Mouse (Mus musculus): Measurements from ENCODE around the gene Mcf2. TPM values are rescaled to one million over a fixed set of nuclear protein-coding genes. Genes with fewer than 3 reads are reported as not detected.
A peak's percentile ranks its signal among the peaks of the same experiment; 100 is the strongest.

Gene Mcf2
- total RNA-seq (2012; rRNA removed): 16.3 and 24.5 TPM in 2 replicates

- H3K36me3 ChIP-seq (ENCODE audit: control insufficient read depth, insufficient read depth, low read length, poor library complexity, severe bottlenecking): no peaks in the 10 kb centered on the region
- no peak for DNase-seq (ENCODE audit: low read depth, low spot score)
- H3K4me3 ChIP-seq (ENCODE audit: insufficient read depth in 1 of 2, low read depth in 1 of 2, low read length in 2 of 2, poor library complexity in 1 of 2, severe bottlenecking in 1 of 2): peak within 1 kb of the TSS; percentile 78 to 83
- in situ Hi-C loops (cut with MboI; ENCODE audit: low sequenced_read_pairs in 2 of 2, unreplicated experiment in 2 of 2): no loop called here
- peak within 1 kb of the TSS; percentile 65 for H3K27ac ChIP-seq (ENCODE audit: insufficient read depth, low read depth, low read length, poor library complexity, severe bottlenecking)
- peak within 1 kb of the TSS; percentile 61 for H3K9ac ChIP-seq (ENCODE audit: insufficient read depth, low read depth, low read length, poor library complexity, severe bottlenecking)
- H3K9me3 ChIP-seq (ENCODE audit: control insufficient read depth, insufficient read depth, low read depth, low read length): no peaks in the 10 kb centered on the region
- TF ChIP-seq ZNF384 (IDR thresholded peaks at IDR 0.05; ENCODE audit: low read depth, low read length) (no peak), MAFK (IDR thresholded peaks at IDR 0.05; ENCODE audit: insufficient read depth, low read depth, low read length) (no peak)
- H3K4me1 ChIP-seq (ENCODE audit: control insufficient read depth in 2 of 2, insufficient read depth in 2 of 2, low read length in 2 of 2, poor library complexity in 1 of 2): 0 out of 4 replicates have a peak, but pooled peaks cover 0 to 2% of the 10 kb centered on the region in 2 experiments
These were observed at the start of gene Mcf2 for GRCm38 (mm10) chrX:60178744-60179458. TSS of gene Mcf2 (minus strand) at chrX:60179089.

DNA sequence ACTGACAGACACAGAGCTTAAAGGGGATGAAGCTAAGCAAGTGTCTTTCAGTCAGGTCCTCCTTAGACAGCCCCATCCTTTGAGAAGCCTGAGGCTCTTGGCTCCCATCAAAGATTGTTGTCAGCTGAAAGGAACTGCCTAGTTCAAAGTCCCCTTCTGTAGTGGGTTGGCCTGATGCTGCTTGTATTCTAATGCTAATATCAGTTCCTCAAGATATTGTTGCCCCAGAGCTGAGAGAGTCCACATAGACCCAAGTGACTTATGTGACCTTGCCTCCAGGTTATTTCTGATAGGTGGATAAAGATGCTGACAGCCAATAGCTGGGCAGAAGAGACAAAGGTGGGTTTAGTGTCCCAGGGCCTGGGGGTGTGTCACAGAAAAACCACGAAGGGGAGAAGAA is 8.8 kb upstream of the Mcf2 start:
- Histone ChIP-seq H3K27ac (ENCODE audit: insufficient read depth, low read depth, low read length, poor library complexity, severe bottlenecking) (no peak overlapping the region), H3K4me3 (ENCODE audit: insufficient read depth in 1 of 2, low read depth in 1 of 2, low read length in 2 of 2, poor library complexity in 1 of 2, severe bottlenecking in 1 of 2) (no peak overlapping the region), H3K36me3 (ENCODE audit: control insufficient read depth, insufficient read depth, low read length, poor library complexity, severe bottlenecking) (no peaks in the 10 kb centered on the region), H3K4me1 (ENCODE audit: control insufficient read depth in 2 of 2, insufficient read depth in 2 of 2, low read length in 2 of 2, poor library complexity in 1 of 2) (0 out of 4 replicates have a peak, but pooled peaks cover 0 to 3% of the 10 kb centered on the region in 2 experiments), H3K9ac (ENCODE audit: insufficient read depth, low read depth, low read length, poor library complexity, severe bottlenecking) (no peak overlapping the region), H3K9me3 (ENCODE audit: control insufficient read depth, insufficient read depth, low read depth, low read length) (no peaks in the 10 kb centered on the region)
- DNase-seq (ENCODE audit: low read depth, low spot score): no peak
- TF ChIP-seq ZNF384 (IDR thresholded peaks at IDR 0.05; ENCODE audit: low read depth, low read length): no peak
- no peak for TF ChIP-seq ZC3H11A (IDR thresholded peaks at IDR 0.05; ENCODE audit: borderline replicate concordance, low read depth, low read length)
- TF ChIP-seq MAFK (IDR thresholded peaks at IDR 0.05; ENCODE audit: insufficient read depth, low read depth, low read length): no peak
- no peak for TF ChIP-seq HCFC1 (IDR thresholded peaks at IDR 0.05; ENCODE audit: borderline replicate concordance, insufficient read depth, low read length)
- no peak for TF ChIP-seq CHD2 (IDR thresholded peaks at IDR 0.05; ENCODE audit: low read depth, low read length)
- in situ Hi-C loops (cut with MboI; ENCODE audit: low sequenced_read_pairs in 2 of 2, unreplicated experiment in 2 of 2): no loop called here

- Histone ChIP-seq H3K27ac (ENCODE audit: insufficient read depth, low read depth, low read length, poor library complexity, severe bottlenecking) (no peak overlapping the region), H3K9me3 (ENCODE audit: control insufficient read depth, insufficient read depth, low read depth, low read length) (no peaks in the 10 kb centered on the region), H3K4me3 (ENCODE audit: insufficient read depth in 1 of 2, low read depth in 1 of 2, low read length in 2 of 2, poor library complexity in 1 of 2, severe bottlenecking in 1 of 2) (no peak overlapping the region), H3K4me1 (ENCODE audit: control insufficient read depth in 2 of 2, insufficient read depth in 2 of 2, low read length in 2 of 2, poor library complexity in 1 of 2) (0 out of 4 replicates have a peak, but pooled peaks cover 0 to 2% of the 10 kb centered on the region in 2 experiments), H3K36me3 (ENCODE audit: control insufficient read depth, insufficient read depth, low read length, poor library complexity, severe bottlenecking) (no peaks in the 10 kb centered on the region), H3K9ac (ENCODE audit: insufficient read depth, low read depth, low read length, poor library complexity, severe bottlenecking) (no peak overlapping the region)
- DNase-seq (ENCODE audit: low read depth, low spot score): no peak
- no peak for TF ChIP-seq CHD2 (IDR thresholded peaks at IDR 0.05; ENCODE audit: low read depth, low read length)
- TF ChIP-seq ZC3H11A (IDR thresholded peaks at IDR 0.05; ENCODE audit: borderline replicate concordance, low read depth, low read length): no peak
- in situ Hi-C loops (cut with MboI; ENCODE audit: low sequenced_read_pairs in 2 of 2, unreplicated experiment in 2 of 2): no loop called here
These were observed 3.7 kb upstream of the Mcf2 start for GRCm38 (mm10) chrX:60182611-60183010.

- H3K27ac ChIP-seq (ENCODE audit: insufficient read depth, low read depth, low read length, poor library complexity, severe bottlenecking): peak overlapping the region; percentile 65
- H3K9me3 ChIP-seq (ENCODE audit: control insufficient read depth, insufficient read depth, low read depth, low read length): no peaks in the 10 kb centered on the region
- no peaks in the 10 kb centered on the region for H3K36me3 ChIP-seq (ENCODE audit: control insufficient read depth, insufficient read depth, low read length, poor library complexity, severe bottlenecking)
- TF ChIP-seq HCFC1 (IDR thresholded peaks at IDR 0.05; ENCODE audit: borderline replicate concordance, insufficient read depth, low read length) (no peak), MAFK (IDR thresholded peaks at IDR 0.05; ENCODE audit: insufficient read depth, low read depth, low read length) (no peak), ZC3H11A (IDR thresholded peaks at IDR 0.05; ENCODE audit: borderline replicate concordance, low read depth, low read length) (no peak), ZNF384 (IDR thresholded peaks at IDR 0.05; ENCODE audit: low read depth, low read length) (no peak), CHD2 (IDR thresholded peaks at IDR 0.05; ENCODE audit: low read depth, low read length) (no peak)
- peak overlapping the region; percentile 61 for H3K9ac ChIP-seq (ENCODE audit: insufficient read depth, low read depth, low read length, poor library complexity, severe bottlenecking)
- H3K4me1 ChIP-seq (ENCODE audit: control insufficient read depth in 2 of 2, insufficient read depth in 2 of 2, low read length in 2 of 2, poor library complexity in 1 of 2): 0 out of 4 replicates have a peak, but pooled peaks cover 0 to under 1% of the 10 kb centered on the region in 2 experiments
- peak overlapping the region; percentile 78 to 83 for H3K4me3 ChIP-seq (ENCODE audit: insufficient read depth in 1 of 2, low read depth in 1 of 2, low read length in 2 of 2, poor library complexity in 1 of 2, severe bottlenecking in 1 of 2)
- no peak for DNase-seq (ENCODE audit: low read depth, low spot score)
- in situ Hi-C loops (cut with MboI; ENCODE audit: low sequenced_read_pairs in 2 of 2, unreplicated experiment in 2 of 2): no loop called here
These were observed 705 bp downstream of the Mcf2 start for GRCm38 (mm10) chrX:60178025-60178743.
